Mouse (Mus musculus): ENCODE data around the gene Klhl7. TPM values are rescaled to one million over a fixed set of nuclear protein-coding genes. Genes with fewer than 3 reads are reported as not detected.

The Klhl7 gene
- total and polyA plus RNA-seq, 2 experiments from 2014 or later = 123 to 149 TPM

DNA sequence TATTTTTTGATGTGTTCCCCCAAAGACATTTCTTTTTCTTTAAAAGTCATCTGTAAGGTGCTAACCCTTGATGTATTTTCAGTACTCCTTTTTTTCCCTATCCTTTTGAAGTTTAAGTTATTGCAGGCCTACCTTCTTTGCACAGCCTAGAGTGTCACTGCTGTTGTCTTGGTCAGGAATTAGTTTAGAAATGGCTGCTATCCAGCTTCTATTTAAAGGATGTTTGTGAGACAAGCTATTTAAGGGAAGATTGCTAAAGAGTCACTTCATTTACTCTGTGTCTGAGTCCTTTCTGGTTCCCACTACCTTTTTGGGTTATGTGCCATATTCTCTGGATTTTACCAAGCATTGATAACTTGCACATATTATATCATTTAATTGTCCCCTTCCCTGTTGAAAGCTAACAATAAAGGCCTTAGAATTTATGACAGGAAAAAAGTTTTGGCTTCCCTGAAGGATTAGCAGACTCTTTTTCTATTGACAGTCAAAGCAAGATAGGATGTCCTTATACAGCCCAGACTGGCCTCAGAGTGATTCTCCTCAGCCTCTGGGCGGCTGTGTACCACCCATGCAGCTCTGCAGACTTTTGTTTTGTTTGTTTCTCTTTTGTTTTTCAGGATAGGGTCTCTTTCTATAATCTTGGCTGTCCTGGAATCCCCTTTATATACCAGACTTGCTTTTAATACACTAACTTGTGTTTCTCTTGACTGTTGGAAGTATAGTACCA lies 25.7 kb downstream of the Klhl7 start:
- ATAC-seq (ENCODE audit: low FRiP score) = no peak
- no peak overlapping the region for H3K4me3 ChIP-seq (ENCODE audit: low read depth, low read length)
- no peak for TF ChIP-seq CTCF (IDR thresholded peaks at IDR 0.05)
- no peak overlapping the region for H3K9ac ChIP-seq (replicated peaks; ENCODE audit: low read length, poor library complexity, severe bottlenecking)
- no peaks in the 10 kb centered on the region for H3K27me3 ChIP-seq (ENCODE audit: insufficient read depth, low read length)
- no peaks in the 10 kb centered on the region for H3K4me1 ChIP-seq (ENCODE audit: insufficient read depth, low read length)
- WGBS = 55% methylated on average over 1 of the region's 1 CpGs
- H3K9me3 ChIP-seq (ENCODE audit: low read length) = no peaks in the 10 kb centered on the region
- no peak overlapping the region for H3K4me2 ChIP-seq (ENCODE audit: low read depth, low read length, poor library complexity, severe bottlenecking)
- peaks cover 6% of the 10 kb centered on the region; the same call in 1 of the 2 replicates for H3K36me3 ChIP-seq (ENCODE audit: insufficient read depth, low read length)
- H3K27ac ChIP-seq (ENCODE audit: low read depth, low read length) = no peak overlapping the region
- DNase-seq (ENCODE audit: low spot score) = no peak

DNA sequence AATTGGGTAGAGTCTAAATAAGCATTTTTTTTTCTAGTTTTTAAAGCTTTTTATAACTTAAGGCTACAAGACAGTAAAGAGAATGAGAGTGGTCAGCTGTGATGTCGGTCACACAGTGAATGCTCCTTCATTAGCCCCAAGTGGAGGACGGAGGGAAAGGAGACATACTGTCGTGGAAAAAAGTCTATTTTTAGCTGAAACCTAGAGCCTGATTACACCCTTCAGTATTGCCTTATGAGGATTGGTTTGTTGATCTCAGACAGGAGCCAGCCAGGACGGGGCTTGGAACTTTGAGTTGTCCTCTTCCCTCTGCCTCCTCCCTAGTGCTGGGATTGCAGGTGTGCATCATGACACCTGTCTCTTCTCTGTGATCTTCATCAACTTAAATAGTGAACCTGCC lies 26.6 kb downstream of the Klhl7 start:
- Histone ChIP-seq H3K27me3 (ENCODE audit: insufficient read depth, low read length) (no peaks in the 10 kb centered on the region), H3K9me3 (ENCODE audit: low read length) (no peaks in the 10 kb centered on the region), H3K4me3 (ENCODE audit: low read depth, low read length) (no peak overlapping the region), H3K36me3 (ENCODE audit: insufficient read depth, low read length) (peaks cover 6% of the 10 kb centered on the region; the same call in 1 of the 2 replicates), H3K27ac (ENCODE audit: low read depth, low read length) (no peak overlapping the region), H3K4me2 (ENCODE audit: low read depth, low read length, poor library complexity, severe bottlenecking) (no peak overlapping the region), H3K9ac (replicated peaks; ENCODE audit: low read length, poor library complexity, severe bottlenecking) (no peak overlapping the region), H3K4me1 (ENCODE audit: insufficient read depth, low read length) (no peaks in the 10 kb centered on the region)
- no peak for DNase-seq (ENCODE audit: low spot score)
- WGBS = 86% methylated on average over 4 of the region's 4 CpGs
- no peak for TF ChIP-seq CTCF (IDR thresholded peaks at IDR 0.05)
- no peak for ATAC-seq (ENCODE audit: low FRiP score)

DNA sequence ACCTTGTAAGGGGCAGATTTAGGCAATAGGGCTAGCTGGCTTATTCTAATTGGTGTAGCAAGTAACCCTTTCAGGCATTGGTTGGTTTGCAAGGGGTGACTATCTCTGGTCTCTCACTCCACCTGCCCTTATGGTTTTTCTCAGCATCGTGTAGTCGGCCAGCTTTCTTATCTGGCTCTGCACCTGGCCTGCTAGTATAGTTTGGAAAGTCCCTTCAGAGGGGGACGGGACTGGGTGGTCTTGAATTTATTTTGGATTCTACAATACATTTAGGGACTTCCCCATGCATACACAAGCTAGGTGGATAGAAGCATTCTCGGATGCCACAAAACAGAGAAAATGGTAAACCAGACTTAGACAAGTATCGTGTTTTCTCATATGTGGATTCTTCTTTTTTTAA lies 46.6 kb downstream of the Klhl7 start:
- DNase-seq (ENCODE audit: low spot score) (no peak), ATAC-seq (ENCODE audit: low FRiP score) (no peak)
- peaks cover 57% of the 10 kb centered on the region for H3K36me3 ChIP-seq (ENCODE audit: insufficient read depth, low read length)
- H3K9me3 ChIP-seq (ENCODE audit: low read length) = no peaks in the 10 kb centered on the region
- no peak overlapping the region for H3K9ac ChIP-seq (replicated peaks; ENCODE audit: low read length, poor library complexity, severe bottlenecking)
- no peak overlapping the region for H3K27ac ChIP-seq (ENCODE audit: low read depth, low read length)
- no peak overlapping the region for H3K4me2 ChIP-seq (ENCODE audit: low read depth, low read length, poor library complexity, severe bottlenecking)
- H3K27me3 ChIP-seq (ENCODE audit: insufficient read depth, low read length) = no peaks in the 10 kb centered on the region
- WGBS = 96% methylated on average over 5 of the region's 5 CpGs
- no peak for TF ChIP-seq CTCF (IDR thresholded peaks at IDR 0.05)
- H3K4me3 ChIP-seq (ENCODE audit: low read depth, low read length) = no peak overlapping the region
- H3K4me1 ChIP-seq (ENCODE audit: insufficient read depth, low read length) = no peaks in the 10 kb centered on the region

DNA sequence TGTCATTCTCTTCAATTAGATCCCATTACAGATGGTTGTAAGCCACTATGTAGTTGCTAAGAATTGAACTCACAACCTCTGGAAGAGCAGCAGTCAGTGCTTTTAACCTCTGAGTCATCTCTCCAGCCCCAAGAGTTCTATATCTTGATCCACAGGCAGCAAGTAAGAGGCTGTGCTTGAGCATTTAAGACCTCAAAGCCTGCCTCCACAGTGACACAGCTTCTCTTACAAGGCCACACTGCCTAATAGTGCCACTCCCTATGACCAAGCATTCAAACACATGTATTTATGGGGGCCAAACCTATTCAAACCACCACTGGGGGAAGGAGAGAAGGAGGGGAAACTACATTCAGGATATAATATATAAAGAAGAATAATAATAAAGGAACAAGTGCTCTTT lies 51.8 kb downstream of the Klhl7 start:
- no peak overlapping the region for H3K4me3 ChIP-seq (ENCODE audit: low read depth, low read length)
- no peak for ATAC-seq (ENCODE audit: low FRiP score)
- no peak for TF ChIP-seq CTCF (IDR thresholded peaks at IDR 0.05)

DNA sequence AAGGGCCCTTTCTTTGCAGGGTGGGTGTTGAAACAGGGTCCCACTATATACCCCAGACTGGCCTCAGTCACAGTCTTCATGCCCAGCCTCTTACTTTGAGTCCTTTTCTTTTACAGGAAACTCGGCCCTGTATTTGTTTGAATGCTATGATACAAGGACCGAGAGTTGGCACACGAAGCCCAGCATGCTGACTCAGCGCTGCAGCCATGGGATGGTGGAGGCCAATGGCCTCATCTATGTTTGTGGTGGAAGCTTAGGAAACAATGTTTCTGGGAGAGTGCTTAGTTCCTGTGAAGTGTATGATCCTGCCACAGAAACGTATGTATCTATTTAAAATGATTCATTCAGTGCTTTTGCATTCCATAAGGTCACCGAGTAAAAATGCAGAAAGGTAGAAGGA lies 56.4 kb downstream of the Klhl7 start:
- Histone ChIP-seq H3K4me1 (ENCODE audit: insufficient read depth, low read length) (no peaks in the 10 kb centered on the region), H3K27me3 (ENCODE audit: insufficient read depth, low read length) (no peaks in the 10 kb centered on the region), H3K36me3 (ENCODE audit: insufficient read depth, low read length) (peaks cover 20% of the 10 kb centered on the region), H3K9ac (replicated peaks; ENCODE audit: low read length, poor library complexity, severe bottlenecking) (no peak overlapping the region), H3K4me2 (ENCODE audit: low read depth, low read length, poor library complexity, severe bottlenecking) (no peak overlapping the region), H3K4me3 (ENCODE audit: low read depth, low read length) (no peak overlapping the region), H3K9me3 (ENCODE audit: low read length) (no peaks in the 10 kb centered on the region), H3K27ac (ENCODE audit: low read depth, low read length) (no peak overlapping the region)
- no peak for ATAC-seq (ENCODE audit: low FRiP score)
- no peak for TF ChIP-seq CTCF (IDR thresholded peaks at IDR 0.05)
- WGBS = 93% methylated on average over 6 of the region's 6 CpGs
- no peak for DNase-seq (ENCODE audit: low spot score)

More for the DNA sequence above, 51.8 kb downstream of the Klhl7 start:
- no peak for DNase-seq (ENCODE audit: low spot score)
- Histone ChIP-seq H3K27me3 (ENCODE audit: insufficient read depth, low read length) (no peaks in the 10 kb centered on the region), H3K36me3 (ENCODE audit: insufficient read depth, low read length) (peaks cover 26% of the 10 kb centered on the region), H3K9me3 (ENCODE audit: low read length) (no peaks in the 10 kb centered on the region), H3K4me1 (ENCODE audit: insufficient read depth, low read length) (no peaks in the 10 kb centered on the region), H3K27ac (ENCODE audit: low read depth, low read length) (no peak overlapping the region), H3K9ac (replicated peaks; ENCODE audit: low read length, poor library complexity, severe bottlenecking) (no peak overlapping the region), H3K4me2 (ENCODE audit: low read depth, low read length, poor library complexity, severe bottlenecking) (no peak overlapping the region)

DNA sequence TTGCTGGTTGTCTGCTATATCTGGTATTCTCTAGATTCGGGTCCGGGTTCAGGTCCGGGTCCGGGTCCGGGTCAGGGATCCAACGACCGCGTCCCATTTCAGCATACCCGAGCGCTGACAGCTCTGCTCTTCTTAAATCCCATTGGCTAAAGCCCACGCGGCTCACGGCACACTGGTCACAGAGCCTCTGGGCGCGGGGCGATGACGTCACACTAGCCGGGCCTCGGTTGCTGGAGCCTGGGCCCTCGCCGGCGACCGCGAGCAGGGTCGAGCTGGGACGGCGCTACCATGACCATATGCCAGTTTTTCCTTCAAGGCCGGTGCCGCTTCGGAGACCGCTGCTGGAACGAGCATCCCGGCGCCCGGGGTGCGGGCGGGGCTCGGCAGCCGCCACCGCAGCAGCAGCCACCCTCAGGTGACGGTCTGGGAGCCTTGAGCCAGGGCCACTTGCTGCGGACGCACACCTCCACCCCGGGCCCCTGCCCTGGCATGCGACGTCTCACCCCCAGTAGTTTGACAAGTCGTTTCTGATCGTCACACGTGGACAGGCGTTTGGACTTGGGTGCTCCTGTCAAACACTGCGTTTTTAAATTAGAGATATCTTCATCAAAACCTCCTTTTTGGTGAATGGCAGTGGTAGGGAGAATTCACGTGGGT lies 64.5 kb downstream of the Klhl7 start, which contains the start of gene Nupl2:
Gene Nupl2 (plus strand): TSS at position 175 of the 657 bp plus-strand sequence.
- Histone ChIP-seq H3K4me2 (ENCODE audit: low read depth, low read length, poor library complexity, severe bottlenecking) (peak within 1 kb of the TSS; percentile 81), H3K4me1 (ENCODE audit: insufficient read depth, low read length) (no peaks in the 10 kb centered on the region), H3K36me3 (ENCODE audit: insufficient read depth, low read length) (peaks cover 7% of the 10 kb centered on the region), H3K9ac (replicated peaks; ENCODE audit: low read length, poor library complexity, severe bottlenecking) (peak within 1 kb of the TSS; percentile 97), H3K9me3 (ENCODE audit: low read length) (no peaks in the 10 kb centered on the region), H3K27ac (ENCODE audit: low read depth, low read length) (peak within 1 kb of the TSS; percentile 87), H3K27me3 (ENCODE audit: insufficient read depth, low read length) (no peaks in the 10 kb centered on the region), H3K4me3 (ENCODE audit: low read depth, low read length) (peak within 1 kb of the TSS; percentile 92)
- no peak for TF ChIP-seq CTCF (IDR thresholded peaks at IDR 0.05)
- under 1% methylated on average over 51 of the region's 52 CpGs for WGBS
- ATAC-seq (ENCODE audit: low FRiP score) (peak; percentile 97), DNase-seq (ENCODE audit: low spot score) (peak; percentile 98)

Measured in midbrain, postnatal 0 days (tissue).